Mouse (Mus musculus) c-Kit-positive CD71-negative TER-119-negative erythroid progenitor cells, embryonic 14.5 days (primary cell): ENCODE measurements at regions not wholly inside any gene's neighbourhood (a gene's known extent, or its start where the extent isn't known, plus 50 kb on each side); places are given as distances from the start of the nearest gene placed in this dataset.

Source experiments
- DNase-seq: peaks from one replicate; pipeline ENCODE4 v3.0.0-alpha.2; 2013; ENCODE audit warnings: low read depth

- no peak for DNase-seq
Observed at GRCm38 (mm10) chr3:19747361-19747760, 118.9 kb upstream of the 1700064H15Rik start.

DNA sequence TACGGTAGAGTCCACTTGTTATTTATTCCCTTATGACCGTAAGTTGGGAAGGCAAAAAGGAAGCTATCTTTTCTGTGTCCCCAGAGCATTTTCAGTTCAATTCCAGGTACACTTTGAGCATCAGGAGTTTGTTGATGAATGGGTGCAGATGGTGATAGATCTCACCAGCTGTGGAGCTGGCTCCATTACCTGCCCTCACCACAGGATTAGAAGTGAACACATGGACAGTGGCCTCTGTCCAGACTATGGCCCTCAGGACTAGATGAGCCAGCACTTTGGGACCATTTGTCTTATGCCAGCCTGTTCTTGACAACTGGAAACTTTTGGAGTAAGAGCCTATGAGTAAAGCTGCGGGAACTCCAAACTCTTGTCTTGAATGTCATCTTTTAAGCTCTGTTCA lies 123.5 kb upstream of the 1700064H15Rik start:
- DNase-seq = no peak

GRCm38 (mm10) chr3:19754011-19754410 lies 125.5 kb upstream of the 1700064H15Rik start:
- no peak for DNase-seq

GRCm38 (mm10) chr3:19754636-19755035 lies 126.2 kb upstream of the 1700064H15Rik start:
- no peak for DNase-seq

GRCm38 (mm10) chr3:19755136-19755535 lies 126.7 kb upstream of the 1700064H15Rik start:
- no peak for DNase-seq

DNA sequence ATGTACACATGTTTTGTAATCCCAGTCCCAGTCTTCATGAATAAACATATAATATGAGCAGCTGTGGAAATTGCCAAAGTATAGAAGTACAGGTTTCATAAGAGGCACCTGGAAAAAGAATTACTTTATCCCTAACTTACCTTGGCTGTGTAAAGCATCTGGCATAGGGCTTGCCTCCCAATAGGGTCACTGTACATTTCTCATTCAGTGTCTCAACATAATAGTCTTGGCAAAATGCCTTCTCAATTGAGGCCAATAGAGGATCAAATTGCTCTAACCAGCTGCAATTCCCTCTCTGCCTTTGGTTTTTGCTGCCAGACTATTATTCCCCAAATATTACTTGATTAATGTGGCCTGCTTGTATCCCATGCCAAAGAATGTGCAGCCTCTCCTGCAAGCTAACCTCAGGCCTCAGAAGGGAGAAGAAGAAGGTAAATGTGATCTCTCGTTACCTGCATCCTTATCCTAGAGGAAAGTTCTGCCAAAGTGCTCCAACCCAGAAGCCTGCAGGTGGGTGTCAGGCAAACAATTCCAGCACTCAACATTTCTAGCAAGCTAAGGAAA lies 158.2 kb upstream of the Cp start:
- no peak for DNase-seq

DNA sequence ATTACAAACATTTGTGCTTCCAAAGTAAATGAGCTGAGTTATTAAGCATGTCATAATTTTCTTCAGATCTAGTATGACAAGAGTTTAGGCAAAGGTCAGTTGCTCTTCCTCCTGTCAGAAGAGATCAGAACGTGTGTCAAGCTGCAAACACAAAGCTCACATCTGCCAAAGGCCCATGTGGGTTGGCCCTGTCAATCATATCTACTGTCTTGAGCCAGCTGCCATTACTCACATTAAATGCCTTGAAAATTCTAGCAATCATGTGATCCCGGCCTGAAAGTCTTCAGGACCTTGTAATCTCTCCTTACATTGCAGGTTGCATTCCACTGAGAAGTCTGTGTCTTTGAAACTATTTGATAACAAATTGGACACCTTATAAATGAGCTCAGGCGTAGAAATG lies 146.8 kb upstream of the Cp start:
- no peak for DNase-seq

- DNase-seq = no peak
Observed at GRCm38 (mm10) chr3:19824904-19825303, 131.9 kb upstream of the Cp start.

DNA sequence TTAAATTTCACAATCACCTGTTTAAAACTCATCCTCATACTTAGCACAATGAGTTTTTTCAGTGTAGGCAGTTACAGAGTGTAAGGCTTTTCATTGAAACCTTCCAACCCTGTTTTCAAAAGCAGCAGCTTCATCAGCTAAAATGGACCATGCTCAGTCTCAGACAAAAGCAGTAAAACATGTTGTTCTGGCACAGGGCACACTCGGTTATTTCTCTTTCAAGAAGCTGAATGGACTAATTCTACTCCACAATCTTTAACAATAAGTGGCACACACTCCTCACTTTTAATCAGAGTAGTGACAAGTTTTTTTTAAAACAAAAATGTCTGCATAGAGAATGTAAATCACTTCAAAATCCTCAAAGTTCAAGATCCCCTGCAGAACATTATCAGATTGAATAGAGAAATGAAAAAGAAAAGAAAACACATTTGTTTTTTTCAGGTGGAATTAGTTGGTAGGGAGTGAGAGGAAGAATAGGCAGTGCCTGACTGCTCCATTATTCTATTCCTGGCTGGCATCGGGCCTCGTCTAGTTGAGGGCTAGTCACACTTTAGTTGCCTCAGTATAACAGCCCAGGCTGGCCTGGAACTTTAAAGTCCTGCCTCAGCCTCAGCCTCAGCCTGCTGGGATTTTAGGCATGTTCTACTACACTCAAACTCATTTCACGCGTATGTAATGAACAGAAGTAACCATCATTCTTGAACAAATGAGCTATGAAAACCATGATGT lies 128.2 kb upstream of the Cp start:
- no peak for DNase-seq

DNA sequence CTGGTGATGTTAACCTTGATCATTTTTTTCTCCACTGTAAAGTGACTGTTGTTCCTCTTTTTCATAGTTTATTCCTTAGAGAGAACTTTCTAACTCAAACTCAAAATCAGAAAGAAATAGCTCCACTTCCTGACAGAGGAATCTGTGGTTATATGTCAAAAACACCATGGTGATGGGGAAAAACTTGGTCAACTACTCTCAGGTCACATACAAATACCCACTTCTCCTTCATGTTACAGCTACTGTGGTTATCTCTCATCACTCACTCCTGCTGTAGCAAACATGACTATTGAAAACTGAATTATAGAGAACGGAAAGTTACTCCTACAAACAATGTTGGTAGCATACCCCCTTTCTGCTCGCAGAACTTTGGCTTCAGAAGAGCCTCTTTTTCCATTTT lies 127.1 kb upstream of the Cp start:
- DNase-seq = peak; percentile 8

DNA sequence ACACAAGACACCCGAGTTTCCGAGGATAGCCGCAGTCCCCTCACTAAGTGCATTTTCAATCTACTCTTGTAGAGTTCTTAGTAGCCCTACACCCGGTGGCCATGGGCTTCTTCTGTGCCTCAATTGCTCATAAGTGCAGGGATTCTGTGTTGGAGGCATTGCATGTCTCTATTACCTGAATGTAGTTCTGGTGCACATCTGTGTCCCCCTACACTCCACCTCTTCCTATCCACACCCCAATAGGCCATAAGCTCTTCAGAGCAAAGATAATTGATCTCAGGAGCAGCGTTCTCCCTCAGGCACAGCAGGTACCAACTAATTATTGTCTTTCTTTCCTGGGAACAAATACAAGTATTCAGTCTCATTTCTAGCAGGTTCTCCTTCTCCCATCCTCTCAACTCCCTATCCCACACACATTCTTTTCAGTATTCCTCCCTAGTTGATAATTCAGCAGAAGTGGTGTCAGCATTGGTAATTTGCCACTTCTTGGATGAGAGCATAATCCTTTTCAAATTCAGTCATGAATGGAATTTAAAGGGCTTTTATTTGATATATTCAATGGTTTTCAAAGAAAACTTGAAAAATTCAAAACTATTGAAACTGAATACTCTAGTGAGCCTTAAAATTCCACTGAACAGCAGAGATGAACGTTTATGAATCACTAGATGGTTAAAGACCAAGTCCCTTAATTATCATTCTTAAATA lies 108.7 kb upstream of the Cp start:
- DNase-seq = no peak

DNA sequence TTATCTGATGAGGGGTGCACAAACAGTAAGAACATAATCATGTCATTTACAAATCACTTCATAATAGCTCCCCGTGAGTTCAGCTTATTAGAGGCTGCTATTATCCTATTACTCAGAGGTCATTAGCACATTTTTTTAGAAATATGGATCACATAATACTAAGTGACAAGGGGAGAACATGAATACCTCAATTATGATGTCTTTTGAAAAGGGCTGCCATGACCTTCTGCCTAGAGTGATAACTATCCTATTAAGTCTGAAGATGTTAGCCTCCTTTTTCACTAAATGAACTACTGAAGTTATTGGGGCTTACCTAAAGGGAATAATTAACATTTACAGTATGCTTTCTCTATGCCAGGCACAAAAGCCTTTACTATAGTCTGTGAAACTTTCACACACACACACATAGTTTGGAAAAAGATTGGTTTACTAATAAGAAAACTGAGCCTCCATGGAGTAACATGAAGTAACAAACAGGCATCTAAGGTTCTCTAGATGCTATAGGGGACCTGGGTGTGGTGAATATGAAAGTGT lies 108.1 kb upstream of the Cp start:
- DNase-seq = no peak

GRCm38 (mm10) chr3:19882623-19883022 lies 74.2 kb upstream of the Cp start:
- DNase-seq = no peak

DNA sequence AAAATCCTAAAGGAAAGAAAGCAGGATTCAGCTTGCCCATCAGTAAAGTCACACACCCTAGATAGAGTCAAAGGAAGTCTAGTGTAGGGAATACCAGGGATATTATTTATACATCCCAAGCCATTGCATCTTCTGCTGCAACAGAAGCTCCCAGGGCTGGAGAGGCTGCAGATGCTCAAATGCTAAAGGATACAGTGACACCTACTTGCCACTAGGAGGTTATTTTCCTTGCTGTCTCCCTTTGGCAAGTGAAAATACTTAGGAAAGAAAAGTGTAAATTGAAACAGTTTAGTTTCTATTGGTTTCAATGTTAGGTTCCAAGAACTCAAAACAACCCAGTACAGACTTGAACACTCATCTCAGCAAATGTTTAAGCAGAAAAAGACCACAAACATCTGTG lies 68.4 kb upstream of the Cp start:
- DNase-seq = no peak

DNA sequence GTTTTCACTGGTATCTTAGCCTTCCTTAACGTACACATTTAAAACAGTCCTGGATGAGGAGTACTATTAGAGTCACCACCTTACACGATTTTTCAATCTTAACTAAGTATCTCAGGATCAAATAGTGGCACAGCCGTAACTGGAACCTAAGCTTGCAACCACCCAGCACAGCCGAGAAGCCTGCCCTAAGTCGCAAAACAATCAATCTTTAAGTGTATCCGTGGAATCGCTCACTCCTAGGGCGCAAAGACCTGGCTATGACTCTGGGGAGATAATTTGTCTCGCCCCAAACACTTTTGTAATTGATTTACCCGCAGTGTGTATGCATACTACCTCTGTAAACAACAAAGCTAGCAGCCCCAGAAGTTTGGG lies 62.6 kb upstream of the Cp start:
- no peak for DNase-seq

DNA sequence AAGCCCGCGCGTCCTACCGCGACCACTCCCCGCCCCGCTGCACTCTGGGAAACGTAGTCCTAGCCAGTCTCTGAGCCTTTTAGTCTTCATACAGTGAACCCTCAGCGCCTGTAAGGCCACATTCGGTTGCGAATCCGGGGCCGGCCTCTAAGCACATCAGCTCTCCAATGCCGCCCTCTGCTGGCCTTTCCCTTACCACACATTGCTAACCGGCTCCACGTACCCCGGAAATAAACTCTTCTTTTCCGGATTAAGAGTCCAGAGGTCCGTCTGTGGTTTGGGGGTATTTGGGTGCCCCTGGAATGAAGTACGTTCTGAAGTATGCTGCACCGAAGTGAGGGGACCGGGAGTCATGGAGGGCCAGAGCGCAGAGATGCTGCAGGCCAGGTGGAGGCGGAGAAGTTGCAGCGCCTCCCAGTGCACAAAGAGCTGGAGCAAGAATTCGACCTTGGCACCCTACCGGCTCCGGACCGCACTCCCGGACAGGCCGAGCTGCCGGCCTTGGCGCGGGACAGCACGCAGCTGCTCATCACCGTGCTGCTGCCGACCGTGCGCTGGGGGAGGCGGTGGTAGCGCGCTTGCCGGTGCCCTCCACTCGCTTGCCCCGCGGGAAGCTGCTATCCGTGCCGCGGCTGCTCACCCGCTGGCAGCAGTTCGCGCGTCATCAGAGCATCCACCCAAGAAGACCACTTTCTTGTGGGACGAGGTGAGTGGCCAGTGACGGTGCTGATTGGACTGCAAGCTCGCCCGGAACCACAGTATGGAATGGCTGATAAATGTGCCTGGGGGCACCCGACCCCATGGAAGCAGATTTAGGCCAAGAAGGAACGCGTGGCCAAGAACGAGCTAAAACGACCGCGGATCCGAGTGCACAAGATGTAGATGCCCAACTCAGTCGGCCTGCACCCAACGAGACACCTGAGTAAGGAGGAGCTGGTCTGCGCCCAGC lies 62.0 kb upstream of the Cp start:
- DNase-seq = peak; percentile 84

GRCm38 (mm10) chr3:19895755-19896154 lies 61.1 kb upstream of the Cp start:
- no peak for DNase-seq

DNA sequence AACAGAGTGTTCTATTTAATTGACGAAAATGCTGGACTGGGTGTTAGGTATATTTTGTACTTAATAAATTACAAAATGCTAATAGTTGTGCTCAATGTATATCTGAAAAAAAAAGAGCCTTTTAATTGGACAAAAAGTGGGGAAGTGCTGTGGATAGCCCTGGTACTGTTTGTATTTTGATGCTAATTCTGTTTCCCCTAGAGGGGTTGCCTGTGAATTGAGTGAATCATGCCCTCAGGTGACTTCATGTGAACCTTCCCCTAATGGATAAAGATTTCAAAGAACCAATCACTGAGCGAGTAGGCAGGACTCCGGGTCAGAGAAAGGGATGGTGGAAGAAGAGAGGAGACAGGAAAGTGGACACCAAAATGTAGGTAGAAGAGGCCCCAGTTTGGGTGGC lies 59.7 kb upstream of the Cp start:
- no peak for DNase-seq

GRCm38 (mm10) chr3:19902226-19902625 lies 54.6 kb upstream of the Cp start:
- DNase-seq = no peak

GRCm38 (mm10) chr3:19904446-19905275 lies 52.2 kb upstream of the Cp start:
- no peak for DNase-seq
